Mouse (Mus musculus): ENCODE data around the gene Uhrf1bp1l.

The Uhrf1bp1l gene

GRCm38 (mm10) chr10:89856286-89856685 lies 111.5 kb downstream of the Uhrf1bp1l start:
- DNase-seq, result peak; percentile 72 to 81

DNA sequence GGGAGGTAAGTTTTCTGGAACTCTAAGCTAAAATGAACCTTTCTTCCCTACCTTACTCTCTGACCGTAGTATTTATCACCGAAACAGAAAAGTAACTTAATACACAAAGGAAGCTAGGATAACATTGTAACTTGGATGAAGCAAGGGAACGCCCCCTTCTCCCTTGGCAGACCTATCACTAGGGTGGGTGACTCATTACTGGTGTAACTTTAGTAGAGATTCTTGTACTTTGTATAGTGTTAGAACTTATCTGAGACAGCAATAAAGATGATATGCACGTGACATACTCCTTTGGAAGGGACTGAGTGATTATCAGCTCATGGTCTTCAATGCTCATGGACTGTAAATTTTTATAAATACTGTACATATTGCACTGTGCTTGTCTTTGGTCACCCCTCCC lies 123.4 kb downstream of the Uhrf1bp1l start:
- no peak for DNase-seq

- no peak for DNase-seq
Observed at GRCm38 (mm10) chr10:89868836-89869235, 124.0 kb downstream of the Uhrf1bp1l start.
